In genomic region chr2:59406976-59407375, GRCm38 (mm10) we compare ENCODE assay signal across 8 mouse cellular contexts.
DNase-seq lines count a peak whose midpoint lies in the region; ATAC-seq and TF ChIP-seq lines count a peak whose summit lies in the region.

No protein-coding gene starts in this region.

- 40% methylated on average over 3 of the region's 3 CpGs for WGBS in cerebellum, adult 2 months
- 75% methylated on average over 3 of the region's 3 CpGs for WGBS in hindbrain, embryonic 16.5 days

- H3K4me2 ChIP-seq in hindbrain, embryonic 16.5 days (ENCODE audit: low read length) = no peak overlapping the region

- ATAC-seq in hindbrain, embryonic 16.5 days = no peak

- no peaks in the 10 kb centered on the region for H3K27me3 ChIP-seq in cerebellum, adult 2 months (ENCODE audit: control insufficient read depth, insufficient read depth, low read length)
- H3K27me3 ChIP-seq in hindbrain, embryonic 16.5 days (replicated peaks; ENCODE audit: control insufficient read depth, insufficient read depth, low read length) = no peaks in the 10 kb centered on the region

- no peaks in the 10 kb centered on the region for H3K36me3 ChIP-seq in hindbrain, embryonic 16.5 days (ENCODE audit: control insufficient read depth, insufficient read depth, low read length)

- no peak overlapping the region for H3K4me3 ChIP-seq in cerebellum, adult 2 months (replicated peaks; ENCODE audit: insufficient read depth, low read depth, low read length)
- H3K4me3 ChIP-seq in hindbrain, embryonic 16.5 days (ENCODE audit: low read length) = no peak overlapping the region

- no peak overlapping the region for H3K27ac ChIP-seq in cerebellum, adult 2 months (ENCODE audit: insufficient read depth, low read length)
- H3K27ac ChIP-seq in hindbrain, embryonic 16.5 days (ENCODE audit: low read depth, low read length) = peak overlapping the region; percentile 56; the same call in 1 of the 2 replicates

- peaks cover 13% of the 10 kb centered on the region; the same call in 1 of the 2 replicates for H3K4me1 ChIP-seq in cerebellum, adult 2 months (ENCODE audit: control insufficient read depth, insufficient read depth, low read length)
- peaks cover 3% of the 10 kb centered on the region for H3K4me1 ChIP-seq in hindbrain, embryonic 16.5 days (ENCODE audit: control insufficient read depth, insufficient read depth, low read depth, low read length)

- no peak for TF ChIP-seq POLR2A in cerebellum, adult 2 months (IDR thresholded peaks at IDR 0.05; ENCODE audit: borderline replicate concordance, insufficient read depth, low read length)

- no peak for TF ChIP-seq CTCF in cerebellum, adult 2 months (IDR thresholded peaks at IDR 0.05; ENCODE audit: borderline replicate concordance, insufficient read depth, low read depth, low read length)

- DNase-seq in kidney, postnatal 25 days = peak; percentile 43 to 58
- no peak for DNase-seq in kidney, adult 8-10 months
- peak; percentile 44 to 60 for DNase-seq in cerebellum, adult 2 months
- peak; percentile 68 to 81 for DNase-seq in heart, adult 18-20 months
- DNase-seq in spleen, postnatal 4 days (ENCODE audit: low spot score in 2 of 2) = no peak
- DNase-seq in B cell, adult 2 months = no peak
- DNase-seq in ovary, adult 18-20 months (ENCODE audit: low spot score) = no peak

- H3K9me3 ChIP-seq in hindbrain, embryonic 16.5 days (ENCODE audit: control insufficient read depth, low read length) = no peaks in the 10 kb centered on the region

- H3K9ac ChIP-seq in hindbrain, embryonic 16.5 days (ENCODE audit: low read depth, low read length) = no peak overlapping the region

Comparison
In these comparisons a context has a peak if more than half of its experiments do, and no peak if none do; other contexts are left out.
1. DNase-seq: peak in kidney, postnatal 25 days (2 of 2), cerebellum, adult 2 months (2 of 2) and heart, adult 18-20 months (2 of 2); none in kidney, adult 8-10 months (0 of 2), spleen, postnatal 4 days (0 of 2), B cell, adult 2 months (0 of 2) and ovary, adult 18-20 months (single experiment).